Mouse (Mus musculus) WW6 (cell line): Measurements from ENCODE around the gene Znrf3.

ENCODE experiments used
- DNase-seq: peaks from one replicate; pipeline ENCODE4 v3.0.0-alpha.2; 2013; ENCODE audit warnings: low read depth, low spot score

Gene Znrf3

DNA sequence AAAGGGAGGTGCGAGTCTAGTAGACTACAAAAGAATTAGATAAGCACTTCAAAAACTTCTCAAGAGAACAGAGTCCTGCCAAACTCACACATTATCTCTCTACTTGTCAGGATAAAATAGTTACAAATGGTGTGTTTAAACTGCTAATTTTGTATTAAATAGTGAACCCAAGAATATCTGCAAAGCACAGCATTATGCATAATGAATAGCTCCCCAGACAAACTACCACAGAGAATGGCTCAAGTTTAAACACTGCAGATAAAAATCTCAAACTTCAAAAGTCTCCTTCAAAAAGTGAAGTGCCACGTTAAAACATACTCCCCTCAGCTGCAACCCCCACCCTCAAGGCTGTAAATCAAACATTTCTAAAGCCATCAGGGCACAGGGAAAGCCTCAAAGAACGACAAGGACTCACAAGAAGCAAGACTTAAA lies 2.0 kb downstream of the Znrf3 start:
- DNase-seq, result no peak

DNA sequence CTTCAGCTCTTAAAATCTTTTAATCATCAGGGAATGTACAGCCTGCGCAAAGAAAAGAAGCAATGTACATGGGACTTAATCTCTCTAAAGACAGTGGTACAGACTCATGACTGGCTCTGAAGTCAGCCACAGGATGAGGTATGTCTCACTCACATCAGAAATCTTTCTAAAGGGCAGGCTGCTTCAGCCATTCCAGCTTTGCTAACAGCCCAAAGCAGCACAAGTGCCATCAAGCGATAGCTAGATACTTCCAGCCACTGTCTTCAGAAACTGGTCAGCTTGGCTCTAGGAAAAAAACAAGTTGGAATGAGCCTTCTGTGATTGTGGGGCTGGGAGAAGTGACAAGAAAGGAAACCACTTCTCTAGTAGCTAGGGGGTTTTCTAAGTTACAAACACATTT lies 7.0 kb downstream of the Znrf3 start:
- no peak for DNase-seq

DNA sequence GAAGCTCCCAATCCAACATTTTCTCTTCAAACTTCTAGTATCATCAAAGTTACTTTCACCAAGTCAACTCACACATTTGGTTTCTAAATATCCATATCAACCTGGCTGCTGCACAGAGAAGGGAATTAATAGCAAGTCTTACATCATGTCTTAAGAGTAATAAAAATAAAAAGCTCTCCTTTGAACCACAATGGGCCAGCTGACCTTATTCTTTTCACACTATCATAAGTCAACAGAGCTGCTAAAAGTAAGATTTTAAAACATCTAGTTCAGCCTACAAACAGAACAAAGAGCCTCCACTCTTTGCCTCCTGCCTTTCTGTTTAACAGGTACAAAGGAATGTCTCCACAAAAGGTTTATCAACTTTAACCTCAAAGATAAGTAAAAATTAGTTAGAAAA lies 7.7 kb downstream of the Znrf3 start:
- DNase-seq, result no peak

DNA sequence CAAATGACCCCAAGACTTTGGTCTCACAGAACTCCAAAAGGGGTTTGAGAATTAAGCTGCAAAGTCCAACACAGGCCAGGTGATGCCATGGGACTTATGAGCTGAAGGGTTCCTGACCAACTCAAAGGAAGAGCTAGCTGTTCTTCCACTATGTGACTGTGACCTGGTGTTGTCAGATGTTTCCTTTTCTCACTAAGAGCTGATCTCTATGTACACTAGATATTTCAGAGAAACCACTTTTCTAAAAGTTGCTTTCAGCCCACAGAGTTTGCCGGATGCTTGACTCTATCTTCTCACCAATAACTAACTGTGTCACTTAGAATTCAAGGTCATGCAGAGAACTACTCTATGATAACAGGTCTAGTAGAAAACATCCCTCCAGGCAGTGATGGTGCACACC lies 9.2 kb downstream of the Znrf3 start:
- no peak for DNase-seq

DNA sequence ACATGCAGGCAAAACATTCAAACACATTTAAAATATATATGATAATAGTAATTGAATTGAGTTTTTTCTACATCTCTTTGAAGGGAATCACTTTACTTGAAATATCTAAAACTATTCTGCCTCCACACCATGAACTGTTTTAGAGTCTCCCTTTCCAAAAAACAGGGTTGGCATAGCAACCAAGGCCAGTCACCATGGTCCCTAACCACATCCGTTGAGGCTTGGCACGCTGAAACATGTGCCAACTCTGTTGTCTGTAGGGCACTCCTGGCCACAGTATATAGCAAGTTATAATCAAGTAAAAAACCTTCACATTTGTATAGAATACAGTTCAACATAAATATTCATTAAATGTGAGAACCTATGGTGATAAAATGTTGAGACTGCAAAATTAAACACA lies 12.3 kb downstream of the Znrf3 start:
- DNase-seq, result no peak

DNA sequence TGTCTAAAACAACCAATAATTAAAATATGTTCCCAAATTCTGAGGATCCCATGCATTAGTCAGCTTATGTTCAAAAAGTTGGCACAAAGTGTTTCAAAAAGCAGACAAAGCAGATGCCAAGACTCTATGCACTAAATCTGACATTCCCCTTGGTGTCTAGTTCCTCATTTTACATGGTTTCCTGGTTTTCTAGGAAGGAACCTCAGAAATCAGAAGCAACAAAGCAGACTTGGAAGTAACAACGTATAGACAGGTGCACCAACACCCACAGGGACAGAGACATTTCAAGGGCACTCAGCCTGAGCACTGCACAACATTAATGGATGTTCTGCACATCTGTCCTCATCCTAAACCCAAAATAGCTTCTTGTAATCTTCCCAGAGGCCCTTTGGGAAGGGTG lies 13.8 kb downstream of the Znrf3 start:
- DNase-seq, result no peak

DNA sequence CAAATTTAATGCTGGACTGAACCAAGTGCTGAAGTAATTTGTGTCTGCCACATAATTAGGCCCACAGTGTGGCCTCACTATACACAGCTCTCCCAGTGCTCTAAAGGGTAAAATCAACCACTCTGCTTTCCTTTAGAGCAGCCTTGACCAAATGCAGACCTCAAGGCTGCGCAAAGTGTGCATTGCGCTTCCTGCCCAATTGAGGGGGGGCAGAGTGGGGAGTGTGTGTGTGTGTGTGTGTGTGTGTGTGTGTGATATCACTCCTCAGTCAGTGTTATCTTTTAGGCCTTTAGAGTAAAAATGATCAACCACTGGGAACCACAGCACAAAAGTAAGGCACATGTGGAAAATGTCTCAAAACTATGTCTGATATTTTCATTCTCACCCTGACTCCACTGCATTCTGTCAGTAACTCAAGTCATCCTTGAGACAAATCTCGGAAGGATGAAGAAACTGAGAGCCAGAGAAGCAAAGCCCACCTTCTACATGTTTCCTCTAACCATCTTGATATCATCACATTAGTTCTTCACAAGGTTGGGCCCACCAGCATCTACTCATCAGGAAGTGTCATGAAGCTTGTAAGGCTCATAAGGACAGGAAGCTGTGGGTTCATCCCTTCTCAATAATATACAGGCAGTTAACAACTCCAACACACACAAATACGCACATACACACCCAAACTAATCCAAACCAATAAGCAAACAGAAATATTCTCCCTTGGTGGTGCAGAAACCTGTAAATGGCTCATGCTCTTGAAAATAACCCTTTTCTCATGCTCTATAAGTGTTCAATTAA lies 15.1 kb downstream of the Znrf3 start:
- DNase-seq, result no peak

DNA sequence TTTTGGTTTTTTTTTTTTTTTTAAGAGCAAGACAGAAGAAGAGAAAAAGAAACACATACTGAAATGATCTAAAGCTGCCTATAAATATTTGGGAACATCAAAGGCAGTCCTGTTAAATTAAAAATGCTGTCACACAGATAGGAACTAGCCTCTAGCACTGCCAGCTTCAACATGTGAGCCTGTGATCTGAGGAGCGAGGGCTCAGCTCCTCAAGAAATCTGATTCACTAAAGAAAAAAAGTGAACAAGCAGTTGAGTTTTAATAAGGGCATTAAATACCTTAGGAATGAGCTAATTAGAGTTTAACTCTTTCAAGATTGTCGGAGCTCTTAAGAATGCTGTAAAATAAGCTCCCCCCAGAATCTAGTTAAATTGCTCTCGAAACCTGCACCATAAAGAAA lies 17.4 kb downstream of the Znrf3 start:
- no peak for DNase-seq

DNA sequence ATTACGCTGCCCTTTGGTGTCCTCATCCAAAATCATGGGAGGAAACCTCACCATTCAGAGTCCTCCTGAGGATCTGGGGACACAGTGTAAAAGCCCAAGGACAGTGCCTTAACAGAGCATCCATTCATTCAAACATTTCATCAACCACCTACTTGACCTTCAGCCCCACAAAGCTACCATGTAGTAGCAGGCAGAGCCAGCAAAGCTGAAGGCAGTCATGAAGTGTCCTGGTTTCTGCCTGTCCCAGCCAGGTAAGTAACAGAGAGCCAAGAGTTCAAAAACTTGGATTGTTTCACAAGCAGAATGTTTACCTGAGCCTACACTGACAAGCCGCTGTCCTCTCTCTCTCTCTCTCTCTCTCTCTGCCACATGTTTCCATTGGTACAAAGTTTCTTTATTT lies 18.3 kb downstream of the Znrf3 start:
- DNase-seq, result no peak

DNA sequence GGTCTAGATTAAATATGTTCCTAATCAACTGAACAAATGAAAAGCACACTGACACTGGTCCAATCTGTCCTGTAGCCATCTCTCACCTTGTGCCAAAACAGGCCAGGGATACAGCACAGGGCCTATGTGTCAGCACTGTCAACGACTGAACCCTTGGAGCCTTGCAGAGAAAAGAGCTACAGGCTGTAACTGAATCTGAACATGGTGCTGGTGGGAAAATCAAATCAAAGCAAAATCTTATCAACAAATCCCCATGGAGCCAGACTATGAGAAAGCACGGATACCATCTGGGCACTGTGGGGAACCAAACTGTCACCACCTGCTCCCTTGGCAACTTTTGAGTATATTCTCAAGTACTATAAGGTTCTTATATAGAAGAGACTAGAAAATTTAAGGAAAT lies 19.5 kb downstream of the Znrf3 start:
- DNase-seq, result no peak

DNA sequence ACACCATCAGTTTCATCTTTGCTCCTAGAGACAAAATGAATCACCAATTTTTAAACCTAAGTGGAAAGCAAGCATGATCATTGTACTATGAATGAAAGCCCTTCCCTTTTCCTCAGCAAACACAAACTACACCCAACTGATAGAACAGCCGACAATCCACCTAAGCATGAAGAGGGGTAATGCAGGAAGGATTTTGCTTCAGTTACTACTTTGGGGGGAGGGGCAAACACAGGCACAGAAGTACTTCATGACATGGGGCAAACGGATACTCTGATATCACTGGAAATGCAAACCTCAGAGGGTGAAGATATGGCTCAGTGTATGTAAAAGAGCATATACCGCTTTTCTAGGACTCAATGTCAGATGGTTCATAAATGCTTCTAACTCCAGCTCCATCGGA lies 20.5 kb downstream of the Znrf3 start:
- DNase-seq, result no peak

DNA sequence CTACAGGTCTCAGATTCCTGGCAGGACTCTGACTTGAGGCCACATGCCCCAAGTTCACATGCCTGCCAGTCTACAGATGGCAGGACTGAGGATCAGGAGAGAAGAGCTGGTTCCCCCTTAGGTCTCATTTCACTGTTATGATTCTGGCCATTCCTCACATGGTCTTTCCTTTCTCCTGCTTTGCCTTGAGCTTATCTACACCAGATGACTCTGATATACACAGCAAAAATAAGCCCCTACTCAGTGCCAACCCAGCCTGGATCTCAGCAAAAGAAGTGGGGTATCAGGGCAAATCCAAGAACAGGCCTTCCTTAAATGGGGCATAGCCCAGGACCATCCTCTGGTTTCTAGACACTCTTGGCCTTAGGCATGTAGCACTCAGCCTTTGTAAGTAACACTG lies 21.6 kb downstream of the Znrf3 start:
- DNase-seq, result no peak

DNA sequence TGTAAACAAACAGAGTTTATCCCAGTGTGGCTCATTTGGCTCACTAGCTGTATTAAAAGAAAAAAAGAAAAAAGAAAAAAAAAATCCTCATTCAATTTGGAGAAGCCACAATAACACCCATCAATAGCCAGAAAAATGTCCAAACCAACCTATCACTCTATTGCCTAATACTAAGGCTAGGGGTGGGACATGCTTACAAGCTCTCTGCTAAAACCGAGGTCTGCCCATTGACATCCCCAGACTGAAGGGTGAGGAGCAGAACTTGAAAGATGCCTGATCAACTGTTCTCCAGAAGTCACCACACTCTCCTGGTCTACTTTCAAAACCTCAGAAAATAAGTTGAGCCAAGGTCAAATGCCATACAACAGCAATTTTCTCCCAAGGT lies 22.4 kb downstream of the Znrf3 start:
- no peak for DNase-seq

DNA sequence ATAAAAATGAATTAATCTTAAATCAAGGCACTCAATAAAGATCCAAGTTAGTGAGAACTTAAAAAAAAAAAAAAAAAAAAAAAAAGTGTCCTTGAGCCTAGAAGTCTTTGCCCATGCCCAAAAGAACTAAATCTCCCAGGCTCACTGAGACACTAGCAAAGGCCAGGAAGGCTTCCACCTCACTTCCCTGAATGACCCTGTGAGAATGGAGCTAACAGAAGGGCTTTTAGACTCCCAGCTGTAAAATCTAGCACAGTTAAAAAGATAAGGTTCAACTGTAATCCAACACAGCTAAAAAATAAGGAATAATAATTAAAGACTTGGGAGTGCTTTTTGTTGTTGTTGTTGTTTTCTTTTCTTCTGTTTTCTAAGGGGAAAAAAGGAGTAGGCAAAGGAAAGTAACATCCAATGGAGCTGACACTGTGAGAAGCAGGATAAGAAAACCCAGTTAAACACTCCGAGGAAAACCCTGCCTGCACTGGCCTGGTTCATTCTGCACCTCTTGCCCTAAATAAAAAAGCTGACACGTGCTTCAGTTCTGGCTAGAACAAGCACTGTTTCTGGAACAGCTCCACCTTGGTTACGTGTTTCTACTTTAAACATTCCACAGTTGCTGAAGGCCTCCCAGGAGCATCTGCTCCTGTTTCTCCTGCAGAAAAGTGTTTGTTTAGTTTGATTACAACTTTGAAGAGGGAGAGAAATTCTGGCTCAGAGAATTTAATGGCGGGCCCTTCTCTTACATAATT lies 23.0 kb downstream of the Znrf3 start:
- DNase-seq, result no peak

DNA sequence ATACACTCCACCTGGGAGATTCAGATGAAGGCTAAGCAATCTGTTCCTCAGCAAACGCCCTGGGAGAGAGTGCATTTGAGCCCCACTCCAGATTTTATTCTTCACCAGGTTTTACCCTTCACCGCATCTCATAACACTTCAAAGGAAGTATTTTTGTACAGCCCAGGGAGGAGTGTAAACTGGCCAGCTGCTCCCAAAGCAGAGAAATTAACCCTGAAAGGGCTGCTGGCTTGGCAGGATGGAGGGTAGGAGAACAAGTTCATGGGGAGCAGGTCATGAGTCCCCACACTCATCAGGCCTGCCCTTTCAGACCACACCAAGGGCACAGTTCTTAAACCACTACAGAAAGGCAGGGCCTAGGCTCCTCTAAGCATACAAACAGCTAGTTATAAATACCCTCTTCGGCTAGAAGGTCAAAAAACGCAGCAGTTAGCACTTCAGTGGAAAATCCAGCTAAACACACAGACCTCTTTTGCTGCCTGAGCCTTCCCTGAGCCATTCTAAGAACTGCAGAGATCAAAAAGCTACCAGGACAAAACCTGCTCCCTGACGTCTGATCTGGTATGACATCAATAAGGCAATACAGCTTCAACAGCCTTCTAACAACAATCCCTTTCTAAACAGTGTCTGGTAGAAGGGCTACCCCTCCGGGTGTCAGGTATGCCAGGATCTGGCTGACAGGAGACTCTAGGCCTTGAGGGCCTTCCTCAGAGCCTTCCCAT lies 28.9 kb downstream of the Znrf3 start:
- no peak for DNase-seq

DNA sequence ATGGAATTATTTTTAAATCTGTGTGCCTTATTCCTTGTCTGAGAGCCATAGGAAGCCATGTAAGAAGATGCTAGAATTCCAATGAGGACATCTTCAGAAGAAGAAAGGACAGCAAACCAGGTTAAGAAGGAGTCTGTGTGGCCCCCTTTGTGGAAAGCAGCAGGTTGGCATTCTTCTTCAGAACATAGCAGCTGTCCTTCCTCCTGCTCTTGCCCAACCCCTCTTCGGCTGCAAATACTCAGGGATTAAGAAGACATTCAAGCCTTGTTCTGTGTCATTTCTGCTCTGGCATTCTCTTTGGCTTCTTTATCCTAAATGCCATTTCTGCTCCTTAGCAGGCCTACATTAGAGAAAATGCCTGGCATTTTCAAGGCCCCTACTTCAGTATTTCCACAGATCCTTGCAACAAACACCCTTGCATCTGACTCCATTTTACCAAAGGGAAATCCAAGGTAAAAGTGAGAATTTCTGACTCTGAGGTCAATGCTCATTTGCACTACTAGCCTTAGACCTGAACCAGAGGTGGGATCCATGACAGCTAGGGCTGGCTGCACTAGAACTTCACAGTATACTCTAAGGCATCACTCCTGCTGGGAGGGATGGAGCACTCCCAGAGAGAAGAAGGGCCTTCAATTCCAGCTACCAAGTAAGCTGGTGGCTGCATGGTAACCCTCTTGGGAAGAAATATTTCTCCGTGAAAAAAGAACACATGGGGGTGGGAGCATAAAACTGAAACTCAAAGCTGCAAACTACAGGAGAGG lies 29.6 kb downstream of the Znrf3 start:
- no peak for DNase-seq

DNA sequence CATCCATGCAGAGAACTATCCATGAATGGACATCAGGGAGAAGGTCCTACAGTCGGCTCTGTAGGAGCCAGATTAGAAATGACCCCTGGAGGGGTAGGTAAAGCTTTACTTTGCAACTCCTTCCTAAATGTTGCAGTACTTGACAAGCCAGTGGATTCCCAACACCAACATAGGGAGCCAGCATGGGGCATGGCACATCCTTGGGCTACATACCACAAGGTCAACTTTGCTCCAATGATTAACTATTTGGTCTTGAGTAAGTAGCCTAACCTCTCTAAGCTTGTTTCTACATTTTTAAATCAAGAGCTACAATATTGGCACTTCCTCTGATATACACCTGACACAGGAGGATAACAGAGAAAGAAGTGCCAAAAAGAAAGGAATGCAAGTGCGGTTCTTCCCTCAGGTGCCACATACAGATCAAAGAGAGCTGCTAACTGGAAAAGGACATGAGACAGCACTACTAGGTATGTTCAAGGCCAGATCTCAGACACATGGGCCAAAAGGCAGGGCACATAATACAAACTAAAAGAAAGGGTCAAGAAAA lies 31.9 kb downstream of the Znrf3 start:
- DNase-seq, result no peak

DNA sequence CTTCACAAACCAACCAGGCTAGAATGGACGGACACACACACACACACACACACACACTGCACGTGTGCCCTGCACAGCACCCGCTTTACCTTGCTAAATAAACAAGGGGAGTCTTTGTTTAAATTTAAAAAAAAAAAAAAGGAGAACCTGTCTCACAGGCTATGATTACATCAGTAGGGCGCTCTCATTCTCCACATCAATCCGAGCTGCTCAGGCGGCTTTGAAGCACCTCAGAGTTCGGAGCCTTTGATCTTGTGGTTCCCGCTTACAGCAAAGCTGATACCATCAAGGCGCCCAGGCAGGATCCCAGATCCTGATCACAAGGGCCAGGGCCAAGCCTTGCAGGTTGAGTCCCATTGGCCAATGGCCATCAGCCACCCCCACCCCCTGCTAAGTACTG lies 33.1 kb downstream of the Znrf3 start:
- DNase-seq, result peak; percentile 71

DNA sequence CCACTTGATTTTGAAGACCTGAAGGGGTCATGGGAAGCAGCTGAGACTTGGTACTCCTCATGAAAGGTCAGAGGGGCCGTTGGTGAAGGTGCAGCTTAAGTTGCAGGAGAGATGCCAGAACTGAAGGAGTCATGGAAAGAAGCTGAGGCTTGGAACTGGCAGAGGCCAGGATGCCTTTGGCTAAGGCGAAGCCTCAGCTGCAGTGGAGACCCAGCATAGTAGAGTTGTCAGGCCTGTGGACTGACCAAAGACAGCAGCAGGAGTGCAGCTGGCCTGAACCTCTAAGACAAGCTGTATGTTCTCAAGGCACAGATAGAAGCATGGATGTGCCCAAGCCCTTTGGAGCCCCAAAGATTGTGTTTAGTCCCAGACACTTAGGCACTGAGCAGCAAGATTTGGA lies 40.5 kb downstream of the Znrf3 start:
- DNase-seq, result no peak

DNA sequence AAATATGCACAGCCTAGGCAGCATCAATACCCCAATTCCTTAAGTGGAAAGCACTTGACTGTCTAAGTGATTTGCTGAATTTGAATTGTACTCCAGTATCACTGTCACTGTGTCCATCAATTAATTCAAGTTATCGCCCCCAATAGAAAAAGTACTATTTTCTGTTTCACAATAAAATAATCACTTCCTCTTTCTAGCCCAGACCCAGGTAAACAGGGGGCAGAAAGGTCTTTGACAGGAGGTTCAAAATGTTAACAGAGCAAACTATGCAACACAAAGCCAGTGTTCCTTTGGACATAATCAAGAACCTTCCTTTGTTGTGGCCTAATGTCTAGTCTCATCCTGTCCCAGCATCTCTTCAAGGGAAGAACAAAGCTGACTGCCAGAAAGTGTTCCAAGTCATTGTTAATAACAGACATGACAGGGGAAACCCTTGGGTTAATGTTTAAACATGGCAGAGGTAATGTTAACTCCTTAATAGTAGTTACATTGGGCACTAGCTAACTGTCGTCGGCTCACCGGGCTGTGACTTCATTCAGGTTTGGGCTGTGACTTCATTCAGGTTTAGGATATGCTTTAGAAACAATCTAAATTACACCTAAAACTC lies 42.4 kb downstream of the Znrf3 start:
- no peak for DNase-seq
